Mouse (Mus musculus) heart, embryonic 11.5 days (tissue): ENCODE data around the gene Gm13306. TPM values are rescaled to one million over a fixed set of nuclear protein-coding genes. Genes with fewer than 3 reads are reported as not detected.

Experiments used
- polyA plus RNA-seq: library from polyadenylated mRNA; unstranded; fragments of >200 nt; fragmentation: Nextera tagmentation; extraction: Ambion mirVana; gene quantifications from 2 replicates; pipeline ENCODE4 v1.2.1, GENCODE M21; 2014

Gene Gm13306
- polyA plus RNA-seq, 1 experiment from 2014 or later: not detected

Other genes starting within 250 kb of the Gm13306 start
- not detected in 2 replicates for gene Gm21541, start 249.8 kb upstream of the Gm13306 start, polyA plus RNA-seq
- 0.83 and 1.9 TPM in 2 replicates for gene Gm20878, start 211.9 kb upstream of the Gm13306 start, polyA plus RNA-seq
- not detected in 2 replicates for gene Fam205a4, start 187.4 kb upstream of the Gm13306 start, polyA plus RNA-seq
- gene Gm21093, start 118.7 kb upstream of the Gm13306 start, polyA plus RNA-seq: not detected in 2 replicates
- gene Gm3893, start 62.2 kb upstream of the Gm13306 start, polyA plus RNA-seq: not detected in 2 replicates
- 0.56 TPM in 1 of 2 replicates, not detected in the other for gene Gm13304, start 38.6 kb upstream of the Gm13306 start, polyA plus RNA-seq
- gene Gm13305, start 15.2 kb downstream of the Gm13306 start, polyA plus RNA-seq: 0.56 TPM in 1 of 2 replicates, not detected in the other
- gene Gm10600, start 87.2 kb downstream of the Gm13306 start, polyA plus RNA-seq: not detected in 2 replicates
- gene Ccl21b, start 102.3 kb downstream of the Gm13306 start, polyA plus RNA-seq: not detected in 2 replicates
- not detected in 2 replicates for gene Gm21953, start 140.8 kb downstream of the Gm13306 start, polyA plus RNA-seq
- gene Fam205a3, start 164.9 kb downstream of the Gm13306 start, polyA plus RNA-seq: 0.06 and 0.07 TPM in 2 replicates